Mouse (Mus musculus) small intestine, adult 2 months (tissue): ENCODE results near the gene Lama5. TPM values are rescaled to one million over a fixed set of nuclear protein-coding genes. Genes with fewer than 3 reads are reported as not detected.

ENCODE experiments used
- H3K27ac ChIP-seq: fragments of 200-500 bp; 2 replicates; pipeline ENCODE4 v1.5.1; 2012; ENCODE audit warnings: low read depth, low read length, control low read depth, inconsistent platforms; ENCODE audit not compliant: insufficient read depth
- H3K27me3 ChIP-seq: fragments of 200-500 bp; 2 replicates; pipeline ENCODE4 v1.6.1; 2012; ENCODE audit warnings: mild to moderate bottlenecking, moderate library complexity, low read length, inconsistent platforms; ENCODE audit not compliant: control insufficient read depth, insufficient read depth
- H3K36me3 ChIP-seq: fragments of 200-500 bp; 2 replicates; pipeline ENCODE4 v1.6.1; 2012; ENCODE audit warnings: mild to moderate bottlenecking, low read length, control low read depth, inconsistent platforms; ENCODE audit not compliant: control insufficient read depth, insufficient read depth
- H3K4me1 ChIP-seq: fragments of 200-500 bp; 2 replicates; pipeline ENCODE4 v1.6.1; 2012; ENCODE audit warnings: low read length, inconsistent platforms, mixed read lengths; ENCODE audit not compliant: control insufficient read depth, insufficient read depth, insufficient read length
- H3K4me3 ChIP-seq: fragments of 200-500 bp; 2 replicates; pipeline ENCODE4 v1.5.1; 2012; ENCODE audit warnings: low read depth, mild to moderate bottlenecking, control low read depth, inconsistent platforms, low read length, moderate library complexity
- CTCF ChIP-seq: fragments of 200-500 bp; IDR thresholded peaks from 2 replicates; pipeline ENCODE4 v1.5.1; 2012; ENCODE audit warnings: low read depth, mild to moderate bottlenecking, control low read depth, inconsistent platforms, low read length, moderate library complexity, mixed read lengths; ENCODE audit not compliant: insufficient replicate concordance, insufficient read length; ENCODE audit errors: extremely low read depth
- POLR2A ChIP-seq: fragments of 200-500 bp; IDR thresholded peaks from 2 replicates; pipeline ENCODE4 v1.6.1; 2012; ENCODE audit warnings: low read depth, mild to moderate bottlenecking, control low read depth, inconsistent platforms, low read length, moderate library complexity
- WGBS: fragments of 180-500 bp; shearing (Covaris S2); methylation state at CpG from one replicate; pipeline ENCODE4 v1.1.7; 2018; 5-methylcytosine and 5-hydroxymethylcytosine counted together
- polyA plus RNA-seq: library from polyadenylated mRNA; depleted of rRNA; stranded (reverse); fragments of >200 nt; gene quantifications from 2 replicates; pipeline ENCODE4 v1.2.3, GENCODE M21; 2012

The Lama5 gene
- polyA plus RNA-seq, 1 experiment, result 41.7 TPM

- Histone ChIP-seq H3K27ac (no peak overlapping the region), H3K36me3 (no peaks in the 10 kb centered on the region), H3K4me3 (no peak overlapping the region), H3K4me1 (no peaks in the 10 kb centered on the region), H3K27me3 (no peaks in the 10 kb centered on the region)
- 76% methylated on average over 12 of the region's 12 CpGs for WGBS
- no peak for TF ChIP-seq CTCF
These were observed 28.9 kb downstream of the Lama5 start for GRCm38 (mm10) chr2:180196610-180197322.

DNA sequence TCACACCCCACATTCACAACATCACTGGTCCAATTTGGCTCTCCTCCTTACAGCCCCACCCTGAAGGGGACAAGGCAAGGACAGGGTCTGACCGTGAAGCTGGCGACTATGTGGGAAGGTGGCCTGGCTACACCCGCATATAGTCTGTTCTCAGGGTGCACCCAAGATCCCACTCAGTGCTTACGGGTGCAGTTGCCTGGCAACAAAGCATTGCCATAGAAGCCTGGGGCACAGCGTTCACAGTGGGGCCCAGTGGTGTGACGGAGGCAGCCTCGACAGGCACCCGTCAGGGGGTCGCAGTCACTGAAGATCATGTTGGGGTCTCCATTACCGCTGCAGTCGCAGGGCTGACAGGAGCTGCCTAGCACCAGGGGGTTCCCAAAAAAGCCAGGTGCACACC lies 38.3 kb downstream of the Lama5 start:
- 88% methylated on average over 11 of the region's 11 CpGs for WGBS
- TF ChIP-seq CTCF (no peak), POLR2A (no peak)

GRCm38 (mm10) chr2:180185686-180186085 lies 40.0 kb downstream of the Lama5 start:
- Histone ChIP-seq H3K27ac (no peak overlapping the region), H3K4me3 (no peak overlapping the region), H3K36me3 (no peaks in the 10 kb centered on the region), H3K4me1 (no peaks in the 10 kb centered on the region), H3K27me3 (no peaks in the 10 kb centered on the region)
- TF ChIP-seq CTCF (no peak), POLR2A (no peak)
- WGBS, result 91% methylated on average over 14 of the region's 14 CpGs

More for the DNA sequence above, 38.3 kb downstream of the Lama5 start:
- Histone ChIP-seq H3K27me3 (no peaks in the 10 kb centered on the region), H3K27ac (no peak overlapping the region), H3K4me3 (no peak overlapping the region), H3K36me3 (no peaks in the 10 kb centered on the region), H3K4me1 (no peaks in the 10 kb centered on the region)

GRCm38 (mm10) chr2:180184752-180185109 lies 40.9 kb downstream of the Lama5 start:
- Histone ChIP-seq H3K27me3 (no peaks in the 10 kb centered on the region), H3K4me1 (no peaks in the 10 kb centered on the region), H3K27ac (no peak overlapping the region), H3K36me3 (no peaks in the 10 kb centered on the region), H3K4me3 (no peak overlapping the region)
- 79% methylated on average over 6 of the region's 6 CpGs for WGBS
- TF ChIP-seq POLR2A (no peak), CTCF (no peak)

- Histone ChIP-seq H3K36me3 (no peaks in the 10 kb centered on the region), H3K27me3 (no peaks in the 10 kb centered on the region), H3K4me1 (no peaks in the 10 kb centered on the region), H3K27ac (no peak overlapping the region), H3K4me3 (no peak overlapping the region)
- WGBS, result 89% methylated on average over 24 of the region's 24 CpGs
- TF ChIP-seq POLR2A (no peak), CTCF (no peak)
These were observed 41.5 kb downstream of the Lama5 start for GRCm38 (mm10) chr2:180184011-180184751.

DNA sequence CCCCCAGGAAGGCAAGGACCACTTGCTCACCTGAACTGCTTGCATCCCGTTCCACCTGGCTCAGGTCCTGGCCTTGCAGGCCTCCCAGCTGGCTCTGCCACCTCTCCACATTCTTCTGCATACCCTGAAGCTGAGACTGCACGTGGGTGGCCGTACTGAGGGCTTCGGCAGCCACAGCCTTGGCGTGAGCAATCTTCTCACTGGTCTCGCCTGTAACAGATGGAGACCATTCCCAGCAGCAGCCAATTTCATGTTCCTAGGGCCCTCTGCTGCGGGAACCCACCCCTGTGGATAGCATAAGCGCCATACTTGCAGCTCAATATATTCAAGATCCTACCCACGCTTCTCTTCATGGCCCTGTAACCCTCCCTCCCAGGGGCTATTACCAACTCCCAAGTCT lies 44.1 kb downstream of the Lama5 start:
- TF ChIP-seq CTCF, result no peak
- TF ChIP-seq POLR2A, result no peak
- no peak overlapping the region for H3K27ac ChIP-seq
- no peaks in the 10 kb centered on the region for H3K4me1 ChIP-seq
- H3K27me3 ChIP-seq, result no peaks in the 10 kb centered on the region
- peaks cover 17% of the 10 kb centered on the region for H3K36me3 ChIP-seq
- WGBS, result 80% methylated on average over 9 of the region's 9 CpGs
- no peak overlapping the region for H3K4me3 ChIP-seq

DNA sequence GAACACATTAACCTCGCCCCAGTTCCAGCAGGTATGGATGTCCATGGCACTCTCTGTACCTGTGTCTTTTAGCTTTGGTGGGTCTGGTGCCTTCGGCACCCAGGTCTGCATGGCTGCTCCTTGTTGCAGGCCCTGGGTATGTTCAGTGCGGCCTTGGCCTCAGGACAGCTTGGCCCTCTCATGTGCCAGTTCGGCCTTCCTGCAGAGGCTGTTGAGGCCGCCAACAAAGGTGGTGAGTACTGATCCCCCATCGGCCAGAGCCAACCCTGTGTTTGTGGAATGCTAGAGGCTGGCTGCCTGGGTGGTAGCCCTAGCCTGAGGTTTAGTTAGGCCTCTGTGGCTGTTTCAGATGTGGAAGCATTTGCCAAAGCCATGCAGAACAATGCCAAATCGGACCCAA lies 49.9 kb downstream of the Lama5 start:
- Histone ChIP-seq H3K27ac (no peak overlapping the region), H3K27me3 (no peaks in the 10 kb centered on the region), H3K4me3 (no peak overlapping the region), H3K36me3 (peaks cover 44% of the 10 kb centered on the region), H3K4me1 (peaks cover 6% of the 10 kb centered on the region; the same call in 1 of the 2 replicates)
- TF ChIP-seq CTCF (no peak), POLR2A (no peak)
- 86% methylated on average over 7 of the region's 7 CpGs for WGBS
